Mouse (Mus musculus): ENCODE measurements around the gene Myh1. TPM values are rescaled to one million over a fixed set of nuclear protein-coding genes. Genes with fewer than 3 reads are reported as not detected.

Gene Myh1
- polyA plus RNA-seq, 1 experiment from 2014 or later: 1.0 TPM

GRCm38 (mm10) chr11:67236799-67237198, 36.9 kb downstream of the Myh1 start:
- Histone ChIP-seq H3K27me3 (no peaks in the 10 kb centered on the region), H3K4me3 (no peak overlapping the region), H3K36me3 (no peaks in the 10 kb centered on the region), H3K4me1 (no peaks in the 10 kb centered on the region), H3K27ac (no peak overlapping the region), H3K4me2 (no peak overlapping the region), H3K9ac (no peak overlapping the region), H3K9me3 (no peaks in the 10 kb centered on the region)
- 79% methylated on average over 9 of the region's 9 CpGs for WGBS
- ATAC-seq (ENCODE audit: insufficient number of reproducible peaks, low FRiP score, low TSS enrichment, low read depth): no peak

GRCm38 (mm10) chr11:67237481-67238079, 37.7 kb downstream of the Myh1 start, which contains the start of gene Myh4:
Gene Myh4 (plus strand): TSS chr11:67238029.
- Histone ChIP-seq H3K27ac (no peak within 1 kb of the TSS), H3K27me3 (no peaks in the 10 kb centered on the region), H3K4me3 (no peak within 1 kb of the TSS), H3K9me3 (no peaks in the 10 kb centered on the region), H3K36me3 (no peaks in the 10 kb centered on the region), H3K9ac (no peak within 1 kb of the TSS), H3K4me2 (no peak within 1 kb of the TSS), H3K4me1 (no peaks in the 10 kb centered on the region)
- 68% methylated on average over 5 of the region's 5 CpGs for WGBS
- no peak for ATAC-seq (ENCODE audit: insufficient number of reproducible peaks, low FRiP score, low TSS enrichment, low read depth)

GRCm38 (mm10) chr11:67241051-67241450, 41.2 kb downstream of the Myh1 start:
- H3K4me2 ChIP-seq: no peak overlapping the region
- WGBS: 82% methylated on average over 6 of the region's 6 CpGs

GRCm38 (mm10) chr11:67253691-67254090, 53.8 kb downstream of the Myh1 start:
- 88% methylated on average over 4 of the region's 4 CpGs for WGBS
- no peak overlapping the region for H3K9ac ChIP-seq
- no peak overlapping the region for H3K4me3 ChIP-seq
- no peak overlapping the region for H3K4me2 ChIP-seq
- ATAC-seq (ENCODE audit: insufficient number of reproducible peaks, low FRiP score, low TSS enrichment, low read depth): no peak
- no peaks in the 10 kb centered on the region for H3K4me1 ChIP-seq
- no peak overlapping the region for H3K27ac ChIP-seq
- H3K36me3 ChIP-seq: no peaks in the 10 kb centered on the region
- no peaks in the 10 kb centered on the region for H3K9me3 ChIP-seq
- H3K27me3 ChIP-seq: no peaks in the 10 kb centered on the region

More at GRCm38 (mm10) chr11:67241051-67241450, 41.2 kb downstream of the Myh1 start:
- Histone ChIP-seq H3K27ac (no peak overlapping the region), H3K36me3 (no peaks in the 10 kb centered on the region), H3K9me3 (no peaks in the 10 kb centered on the region), H3K9ac (no peak overlapping the region), H3K27me3 (no peaks in the 10 kb centered on the region), H3K4me1 (no peaks in the 10 kb centered on the region), H3K4me3 (no peak overlapping the region)
- no peak for ATAC-seq (ENCODE audit: insufficient number of reproducible peaks, low FRiP score, low TSS enrichment, low read depth)

GRCm38 (mm10) chr11:67257048-67257447, 57.2 kb downstream of the Myh1 start:
- no peaks in the 10 kb centered on the region for H3K36me3 ChIP-seq
- no peak overlapping the region for H3K9ac ChIP-seq
- H3K9me3 ChIP-seq: no peaks in the 10 kb centered on the region
- 62% methylated on average over 7 of the region's 7 CpGs for whole genome bisulfite sequencing
- H3K27ac ChIP-seq: no peak overlapping the region
- no peaks in the 10 kb centered on the region for H3K27me3 ChIP-seq
- H3K4me1 ChIP-seq: no peaks in the 10 kb centered on the region
- ATAC-seq (ENCODE audit: insufficient number of reproducible peaks, low FRiP score, low TSS enrichment, low read depth): no peak
- no peak overlapping the region for H3K4me2 ChIP-seq
- no peak overlapping the region for H3K4me3 ChIP-seq

GRCm38 (mm10) chr11:67260956-67261355, 61.1 kb downstream of the Myh1 start:
- H3K27ac ChIP-seq: no peak overlapping the region
- no peak for ATAC-seq (ENCODE audit: insufficient number of reproducible peaks, low FRiP score, low TSS enrichment, low read depth)
- H3K27me3 ChIP-seq: no peaks in the 10 kb centered on the region
- H3K4me3 ChIP-seq: no peak overlapping the region
- H3K9me3 ChIP-seq: no peaks in the 10 kb centered on the region
- 81% methylated on average over 6 of the region's 6 CpGs for WGBS
- H3K4me2 ChIP-seq: no peak overlapping the region
- no peak overlapping the region for H3K9ac ChIP-seq
- H3K4me1 ChIP-seq: no peaks in the 10 kb centered on the region
- no peaks in the 10 kb centered on the region for H3K36me3 ChIP-seq

Other genes with a start within 250 kb of the Myh1 start
- gene Tmem238l, start 243.4 kb upstream of the Myh1 start, polyA plus RNA-seq (2015; fragmentation: Nextera tagmentation; extraction: Ambion mirVana): 0.29 TPM in 1 of 2 replicates, not detected in the other
- 1.1 and 2.3 TPM in 2 replicates for gene Tmem220, start 174.9 kb upstream of the Myh1 start, polyA plus RNA-seq (2015; fragmentation: Nextera tagmentation; extraction: Ambion mirVana)
- gene Adprm, start 147.5 kb upstream of the Myh1 start, polyA plus RNA-seq (2015; fragmentation: Nextera tagmentation; extraction: Ambion mirVana): 30.3 and 33.8 TPM in 2 replicates
- 16.4 and 16.8 TPM in 2 replicates for gene Sco1, start 147.4 kb upstream of the Myh1 start, polyA plus RNA-seq (2015; fragmentation: Nextera tagmentation; extraction: Ambion mirVana)
- 127 and 317 TPM in 2 replicates for gene Myh3, start 121.8 kb upstream of the Myh1 start, polyA plus RNA-seq (2015; fragmentation: Nextera tagmentation; extraction: Ambion mirVana)
- 0.27 and 0.52 TPM in 2 replicates for gene Myh2, start 29.0 kb upstream of the Myh1 start, polyA plus RNA-seq (2015; fragmentation: Nextera tagmentation; extraction: Ambion mirVana)
- gene Myh4, start 38.0 kb downstream of the Myh1 start, polyA plus RNA-seq (2015; fragmentation: Nextera tagmentation; extraction: Ambion mirVana): 0.10 and 0.12 TPM in 2 replicates
- gene Myh8, start 77.1 kb downstream of the Myh1 start, polyA plus RNA-seq (2015; fragmentation: Nextera tagmentation; extraction: Ambion mirVana): 55.9 and 160 TPM in 2 replicates
- 0.10 and 0.27 TPM in 2 replicates for gene Myh13, start 121.6 kb downstream of the Myh1 start, polyA plus RNA-seq (2015; fragmentation: Nextera tagmentation; extraction: Ambion mirVana)